Mouse (Mus musculus): ENCODE results near the gene Apbb1. TPM values are rescaled to one million over a fixed set of nuclear protein-coding genes. Genes with fewer than 3 reads are reported as not detected.

Apbb1 gene
- polyA plus RNA-seq, 1 experiment from 2014 or later, result 220 TPM

DNA sequence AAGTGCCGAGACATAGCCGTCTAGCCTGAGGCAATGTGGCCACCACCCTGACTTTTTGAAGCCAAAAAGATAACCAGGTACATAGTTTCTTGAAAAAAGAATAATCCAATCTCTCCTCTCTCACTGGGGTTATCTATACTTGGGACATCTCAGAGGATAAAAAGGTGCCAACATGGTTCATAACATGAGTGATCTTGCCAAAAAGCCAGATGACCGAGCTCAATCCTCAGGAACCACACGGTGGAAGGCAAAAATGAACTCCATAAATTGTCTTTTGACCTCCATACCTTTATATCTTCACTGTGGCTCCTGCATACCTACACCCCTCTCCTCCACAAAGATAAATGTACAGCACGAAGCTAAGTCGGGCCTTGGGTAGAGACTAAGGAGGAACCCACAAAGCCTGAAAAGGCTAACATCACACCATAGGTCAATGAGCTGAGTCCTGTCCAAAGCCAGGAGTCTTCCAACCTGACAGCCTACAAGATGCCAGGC, 4.0 kb downstream of the Apbb1 start:
- Histone ChIP-seq H3K9me3 (ENCODE audit: control insufficient read depth, low read length) (no peaks in the 10 kb centered on the region), H3K4me1 (ENCODE audit: control insufficient read depth, insufficient read depth, low read length) (peaks cover 31% of the 10 kb centered on the region), H3K4me2 (ENCODE audit: low read depth, low read length) (no peak overlapping the region), H3K27ac (ENCODE audit: low read depth, low read length) (no peak overlapping the region), H3K27me3 (ENCODE audit: control insufficient read depth, insufficient read depth, low read length) (no peaks in the 10 kb centered on the region), H3K36me3 (ENCODE audit: control insufficient read depth, insufficient read depth, low read length) (peaks cover 5% of the 10 kb centered on the region), H3K9ac (replicated peaks; ENCODE audit: low read depth, low read length) (no peak overlapping the region), H3K4me3 (ENCODE audit: low read depth, low read length) (no peak overlapping the region)
- ATAC-seq (ENCODE audit: low read depth), result no peak
- WGBS, result 97% methylated on average over 6 of the region's 6 CpGs

- WGBS, result 80% methylated on average over 3 of the region's 3 CpGs
- Histone ChIP-seq H3K27ac (ENCODE audit: low read depth, low read length) (no peak overlapping the region), H3K4me3 (ENCODE audit: low read depth, low read length) (no peak overlapping the region), H3K4me1 (ENCODE audit: control insufficient read depth, insufficient read depth, low read length) (peaks cover 31% of the 10 kb centered on the region), H3K36me3 (ENCODE audit: control insufficient read depth, insufficient read depth, low read length) (peaks cover 5% of the 10 kb centered on the region), H3K9me3 (ENCODE audit: control insufficient read depth, low read length) (no peaks in the 10 kb centered on the region), H3K9ac (replicated peaks; ENCODE audit: low read depth, low read length) (no peak overlapping the region), H3K4me2 (ENCODE audit: low read depth, low read length) (no peak overlapping the region), H3K27me3 (ENCODE audit: control insufficient read depth, insufficient read depth, low read length) (no peaks in the 10 kb centered on the region)
- no peak for ATAC-seq (ENCODE audit: low read depth)
Measured at GRCm38 (mm10) chr7:105576166-105576748, 5.2 kb downstream of the Apbb1 start.

GRCm38 (mm10) chr7:105574537-105574936, 6.9 kb downstream of the Apbb1 start:
- Histone ChIP-seq H3K36me3 (ENCODE audit: control insufficient read depth, insufficient read depth, low read length) (peaks cover 5% of the 10 kb centered on the region), H3K27me3 (ENCODE audit: control insufficient read depth, insufficient read depth, low read length) (no peaks in the 10 kb centered on the region), H3K4me3 (ENCODE audit: low read depth, low read length) (no peak overlapping the region), H3K27ac (ENCODE audit: low read depth, low read length) (no peak overlapping the region), H3K9ac (replicated peaks; ENCODE audit: low read depth, low read length) (no peak overlapping the region), H3K4me1 (ENCODE audit: control insufficient read depth, insufficient read depth, low read length) (peaks cover 43% of the 10 kb centered on the region), H3K4me2 (ENCODE audit: low read depth, low read length) (no peak overlapping the region), H3K9me3 (ENCODE audit: control insufficient read depth, low read length) (no peaks in the 10 kb centered on the region)
- 71% methylated on average over 4 of the region's 4 CpGs for WGBS
- ATAC-seq (ENCODE audit: low read depth), result no peak

- no peak for ATAC-seq (ENCODE audit: low read depth)
- 89% methylated on average over 8 of the region's 8 CpGs for WGBS
- Histone ChIP-seq H3K4me2 (ENCODE audit: low read depth, low read length) (no peak overlapping the region), H3K9ac (replicated peaks; ENCODE audit: low read depth, low read length) (no peak overlapping the region), H3K4me1 (ENCODE audit: control insufficient read depth, insufficient read depth, low read length) (peaks cover 43% of the 10 kb centered on the region), H3K27ac (ENCODE audit: low read depth, low read length) (no peak overlapping the region), H3K9me3 (ENCODE audit: control insufficient read depth, low read length) (no peaks in the 10 kb centered on the region), H3K4me3 (ENCODE audit: low read depth, low read length) (no peak overlapping the region), H3K27me3 (ENCODE audit: control insufficient read depth, insufficient read depth, low read length) (no peaks in the 10 kb centered on the region), H3K36me3 (ENCODE audit: control insufficient read depth, insufficient read depth, low read length) (peaks cover 5% of the 10 kb centered on the region)
Measured at GRCm38 (mm10) chr7:105572949-105573348, 8.5 kb downstream of the Apbb1 start.

DNA sequence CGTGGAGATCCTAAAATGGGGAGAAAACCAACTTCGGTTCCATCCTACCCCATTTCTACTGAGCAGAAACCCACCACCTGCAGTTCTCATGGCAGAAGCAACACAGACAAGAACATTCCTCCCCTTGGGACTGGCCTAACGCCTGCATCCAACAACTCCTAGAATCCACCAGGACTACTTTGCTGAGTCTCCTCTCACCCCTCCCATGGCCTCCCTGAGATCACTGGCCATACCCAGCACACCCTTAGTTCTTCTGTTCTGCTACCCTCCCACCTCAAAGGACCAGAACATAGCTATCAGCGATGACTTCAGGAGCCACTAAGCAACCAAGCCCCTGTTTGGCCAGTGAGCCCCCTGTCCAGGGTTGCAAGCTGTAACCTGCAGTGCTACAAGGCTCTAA, 10.7 kb downstream of the Apbb1 start:
- WGBS, result 90% methylated on average over 4 of the region's 4 CpGs
- H3K9ac ChIP-seq (replicated peaks; ENCODE audit: low read depth, low read length), result no peak overlapping the region
- no peak for ATAC-seq (ENCODE audit: low read depth)
- H3K4me1 ChIP-seq (ENCODE audit: control insufficient read depth, insufficient read depth, low read length), result peaks cover 35% of the 10 kb centered on the region
- no peaks in the 10 kb centered on the region for H3K9me3 ChIP-seq (ENCODE audit: control insufficient read depth, low read length)
- peaks cover 22% of the 10 kb centered on the region for H3K36me3 ChIP-seq (ENCODE audit: control insufficient read depth, insufficient read depth, low read length)
- H3K27ac ChIP-seq (ENCODE audit: low read depth, low read length), result peak overlapping the region; percentile 84; the same call in 1 of the 2 replicates
- no peak overlapping the region for H3K4me3 ChIP-seq (ENCODE audit: low read depth, low read length)
- H3K4me2 ChIP-seq (ENCODE audit: low read depth, low read length), result peak overlapping the region; percentile 50; the same call in 1 of the 2 replicates
- no peaks in the 10 kb centered on the region for H3K27me3 ChIP-seq (ENCODE audit: control insufficient read depth, insufficient read depth, low read length)

DNA sequence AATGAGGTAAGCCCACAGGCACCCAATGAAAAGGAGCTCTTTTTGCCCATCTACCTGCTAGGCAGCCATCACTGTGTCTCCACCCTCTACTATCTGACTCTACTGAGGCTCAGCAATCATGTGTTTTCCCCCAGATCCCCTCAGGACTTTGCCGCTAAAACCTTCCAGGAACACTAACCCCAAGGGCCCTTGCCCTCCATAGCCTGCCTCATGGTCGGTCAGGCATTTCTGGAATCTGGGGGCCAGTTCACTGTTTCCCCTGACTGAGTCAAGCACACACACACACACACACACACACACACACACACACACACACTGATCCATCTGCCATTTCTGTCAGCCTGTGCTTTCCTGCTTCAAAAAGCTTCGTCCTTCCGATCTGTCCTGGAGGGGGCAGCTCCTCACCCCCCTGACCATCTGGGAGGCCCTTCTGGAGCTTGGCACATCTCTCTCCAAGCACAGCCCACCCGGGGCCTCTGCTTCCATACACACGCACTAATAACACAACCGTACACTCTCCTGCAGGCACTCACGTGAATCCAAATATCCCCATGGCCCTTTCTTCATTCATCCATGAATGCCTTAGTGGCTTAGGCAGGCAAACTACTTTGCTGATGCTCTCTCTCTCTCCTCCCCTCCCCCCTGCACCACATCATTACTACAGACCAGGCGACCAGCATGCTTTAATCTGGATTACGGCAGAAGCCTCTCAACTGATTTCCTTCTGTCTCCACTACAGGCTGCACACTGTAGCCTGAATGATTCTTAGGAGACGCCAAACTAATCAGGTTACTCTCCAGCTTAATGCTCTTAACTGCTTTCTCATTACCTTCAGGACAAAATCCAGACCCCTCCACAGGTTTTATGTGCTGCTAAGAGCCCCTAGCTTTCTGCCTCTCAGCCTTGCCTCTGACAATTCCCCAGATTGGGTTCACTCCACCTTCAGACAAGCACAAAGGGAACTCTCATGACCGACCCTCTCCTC, 11.6 kb downstream of the Apbb1 start:
- WGBS, result 16% methylated on average over 12 of the region's 12 CpGs
- H3K9me3 ChIP-seq (ENCODE audit: control insufficient read depth, low read length), result no peaks in the 10 kb centered on the region
- peak overlapping the region; percentile 20; the same call in 1 of the 2 replicates for H3K4me3 ChIP-seq (ENCODE audit: low read depth, low read length)
- peak; percentile 50 for ATAC-seq (ENCODE audit: low read depth)
- H3K27ac ChIP-seq (ENCODE audit: low read depth, low read length), result peak overlapping the region; percentile 84
- H3K9ac ChIP-seq (replicated peaks; ENCODE audit: low read depth, low read length), result peak overlapping the region; percentile 37; the same call in 1 of the 2 replicates
- H3K4me1 ChIP-seq (ENCODE audit: control insufficient read depth, insufficient read depth, low read length), result peaks cover 35% of the 10 kb centered on the region
- H3K36me3 ChIP-seq (ENCODE audit: control insufficient read depth, insufficient read depth, low read length), result peaks cover 31% of the 10 kb centered on the region
- no peaks in the 10 kb centered on the region for H3K27me3 ChIP-seq (ENCODE audit: control insufficient read depth, insufficient read depth, low read length)
- peak overlapping the region; percentile 50 for H3K4me2 ChIP-seq (ENCODE audit: low read depth, low read length)

DNA sequence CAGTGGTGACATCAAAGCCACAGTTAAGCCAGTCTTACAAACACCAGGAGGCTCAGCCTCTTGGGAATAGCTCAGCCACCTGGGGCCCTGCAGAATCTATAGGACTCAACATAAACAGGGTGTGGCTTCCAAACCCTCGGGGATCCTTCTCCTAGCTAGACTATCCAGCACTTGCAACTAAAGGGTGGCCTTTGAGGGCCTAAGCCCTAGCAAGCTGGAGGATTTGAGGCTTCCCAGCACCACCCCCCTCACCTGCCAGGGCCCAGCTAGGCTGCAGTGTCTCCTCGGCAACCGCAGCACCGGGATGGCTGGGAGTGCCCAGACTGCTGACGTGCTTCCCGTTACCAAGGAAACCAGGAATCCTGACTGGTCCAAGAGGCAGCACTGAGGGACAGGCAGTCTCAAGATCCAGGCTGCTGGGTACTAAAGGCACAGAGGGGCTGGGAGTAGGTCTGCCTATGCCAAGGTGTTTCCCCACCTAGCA, 12.4 kb downstream of the Apbb1 start:
- Histone ChIP-seq H3K4me1 (ENCODE audit: control insufficient read depth, insufficient read depth, low read length) (peaks cover 31% of the 10 kb centered on the region), H3K9me3 (ENCODE audit: control insufficient read depth, low read length) (no peaks in the 10 kb centered on the region), H3K4me3 (ENCODE audit: low read depth, low read length) (peak overlapping the region; percentile 20; the same call in 1 of the 2 replicates), H3K36me3 (ENCODE audit: control insufficient read depth, insufficient read depth, low read length) (peaks cover 35% of the 10 kb centered on the region), H3K9ac (replicated peaks; ENCODE audit: low read depth, low read length) (peak overlapping the region; percentile 37), H3K4me2 (ENCODE audit: low read depth, low read length) (peak overlapping the region; percentile 50), H3K27me3 (ENCODE audit: control insufficient read depth, insufficient read depth, low read length) (no peaks in the 10 kb centered on the region), H3K27ac (ENCODE audit: low read depth, low read length) (peak overlapping the region; percentile 84)
- ATAC-seq (ENCODE audit: low read depth), result peak; percentile 89
- WGBS, result 2% methylated on average over 6 of the region's 6 CpGs

GRCm38 (mm10) chr7:105568583-105568982, 12.9 kb downstream of the Apbb1 start:
- no peaks in the 10 kb centered on the region for H3K27me3 ChIP-seq (ENCODE audit: control insufficient read depth, insufficient read depth, low read length)
- no peaks in the 10 kb centered on the region for H3K9me3 ChIP-seq (ENCODE audit: control insufficient read depth, low read length)
- H3K36me3 ChIP-seq (ENCODE audit: control insufficient read depth, insufficient read depth, low read length), result peaks cover 37% of the 10 kb centered on the region
- H3K4me3 ChIP-seq (ENCODE audit: low read depth, low read length), result peak overlapping the region; percentile 20; the same call in 1 of the 2 replicates
- H3K27ac ChIP-seq (ENCODE audit: low read depth, low read length), result peak overlapping the region; percentile 84
- peaks cover 31% of the 10 kb centered on the region for H3K4me1 ChIP-seq (ENCODE audit: control insufficient read depth, insufficient read depth, low read length)
- H3K9ac ChIP-seq (replicated peaks; ENCODE audit: low read depth, low read length), result peak overlapping the region; percentile 37
- H3K4me2 ChIP-seq (ENCODE audit: low read depth, low read length), result peak overlapping the region; percentile 50
- WGBS, result 12% methylated on average over 7 of the region's 7 CpGs
- peak; percentile 38 for ATAC-seq (ENCODE audit: low read depth)

All from neural tube, embryonic 14.5 days (tissue).